Mouse (Mus musculus) C2C12 (cell line): ENCODE data around the gene Kank4. TPM values are rescaled to one million over a fixed set of nuclear protein-coding genes. Genes with fewer than 3 reads are reported as not detected.
"Not testable (repeated sequence)": the region's sequence is repeated elsewhere in the genome, so short reads cannot be mapped to it uniquely, and the experiment has no call there.

ENCODE experiments used
- H3K27me3 ChIP-seq: one replicate; pipeline ENCODE4 v1.6.1; 2011; ENCODE audit not compliant: control insufficient read depth, insufficient read depth, insufficient read length
- H3K36me3 ChIP-seq: one replicate; pipeline ENCODE4 v1.6.1; 2011; ENCODE audit not compliant: control insufficient read depth, insufficient read depth
- H3K4me3 ChIP-seq: one replicate; pipeline ENCODE4 v1.5.1; 2011; ENCODE audit warnings: mild to moderate bottlenecking, control low read depth; ENCODE audit not compliant: poor library complexity, insufficient read depth, severe bottlenecking
- H3K79me2 ChIP-seq: one replicate; pipeline ENCODE4 v1.6.1; 2011; ENCODE audit not compliant: control insufficient read depth, insufficient read depth
- H3K79me3 ChIP-seq: one replicate; pipeline ENCODE4 v1.6.1; 2011; ENCODE audit warnings: low read depth, control low read depth
- H3ac ChIP-seq: one replicate; pipeline ENCODE3; 2011; ENCODE audit warnings: low read depth; ENCODE audit not compliant: control insufficient read depth, insufficient read length
- CEBPB ChIP-seq: IDR thresholded peaks from one replicate; pipeline ENCODE4 v1.6.1; 2011; ENCODE audit warnings: low read depth, mild to moderate bottlenecking, control low read depth, moderate library complexity
- CTCF ChIP-seq: IDR thresholded peaks from one replicate; pipeline ENCODE4 v1.5.1; 2011; ENCODE audit not compliant: control insufficient read depth, insufficient read depth, insufficient read length
- FOSL1 ChIP-seq: IDR thresholded peaks from one replicate; pipeline ENCODE4 v1.8.0; 2011; ENCODE audit warnings: mild to moderate bottlenecking, low read length; ENCODE audit not compliant: poor library complexity, insufficient read depth, severe bottlenecking
- MAX ChIP-seq: IDR thresholded peaks from one replicate; pipeline ENCODE4 v1.6.1; 2011; ENCODE audit warnings: mild to moderate bottlenecking, control low read depth
- MYOD1 ChIP-seq: IDR thresholded peaks from one replicate; pipeline ENCODE4 v1.6.1; 2011; ENCODE audit warnings: low read depth; ENCODE audit not compliant: control insufficient read depth, insufficient read length
- MYOG ChIP-seq: IDR thresholded peaks from one replicate; pipeline ENCODE4 v1.6.1; 2011; ENCODE audit not compliant: control insufficient read depth, insufficient read length; ENCODE audit errors: extremely low read depth
- USF1 ChIP-seq: IDR thresholded peaks from one replicate; pipeline ENCODE4 v1.6.1; 2011; ENCODE audit warnings: low read depth, mild to moderate bottlenecking, control low read depth, moderate library complexity
- polyA plus RNA-seq: library from polyadenylated mRNA; unstranded; fragments of >200 nt; fragmentation: generic; extraction: Trizol; gene quantifications from one replicate; pipeline ENCODE4 v1.2.1, GENCODE M21; 2012; ENCODE audit warnings: missing spikeins

Kank4 gene
- polyA plus RNA-seq, 1 experiment = not detected

DNA sequence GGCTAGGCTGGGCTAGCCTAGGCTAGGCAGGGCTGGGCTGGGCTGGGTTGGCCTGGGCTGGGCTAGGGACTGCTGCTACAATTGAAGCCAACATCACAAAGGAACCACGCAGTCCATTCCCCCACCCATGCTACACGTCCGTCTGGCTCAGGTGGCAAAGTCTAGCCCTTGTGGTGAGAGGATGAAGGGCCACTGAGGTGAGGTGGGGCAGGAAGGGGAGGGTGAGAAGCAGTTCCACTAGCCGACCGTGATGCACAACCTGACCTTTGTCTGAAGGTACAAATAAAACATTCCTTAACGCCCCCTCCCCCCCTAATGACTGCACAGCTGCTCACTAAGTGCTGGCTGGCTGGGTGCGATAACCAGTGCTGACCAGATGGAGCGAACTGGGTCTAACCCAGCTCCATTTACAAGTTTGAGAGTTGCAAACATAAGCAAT lies 28.4 kb upstream of the Kank4 start:
- no peaks in the 10 kb centered on the region for H3K36me3 ChIP-seq
- TF ChIP-seq MYOG (no peak), FOSL1 (no peak), CTCF (no peak), USF1 (no peak), CEBPB (no peak), MAX (no peak), MYOD1 (no peak)
- H3K4me3 ChIP-seq = no peak overlapping the region
- H3K79me3 ChIP-seq = no peaks in the 10 kb centered on the region
- H3K79me2 ChIP-seq = no peaks in the 10 kb centered on the region
- no peak overlapping the region for H3ac ChIP-seq
- no peaks in the 10 kb centered on the region for H3K27me3 ChIP-seq

DNA sequence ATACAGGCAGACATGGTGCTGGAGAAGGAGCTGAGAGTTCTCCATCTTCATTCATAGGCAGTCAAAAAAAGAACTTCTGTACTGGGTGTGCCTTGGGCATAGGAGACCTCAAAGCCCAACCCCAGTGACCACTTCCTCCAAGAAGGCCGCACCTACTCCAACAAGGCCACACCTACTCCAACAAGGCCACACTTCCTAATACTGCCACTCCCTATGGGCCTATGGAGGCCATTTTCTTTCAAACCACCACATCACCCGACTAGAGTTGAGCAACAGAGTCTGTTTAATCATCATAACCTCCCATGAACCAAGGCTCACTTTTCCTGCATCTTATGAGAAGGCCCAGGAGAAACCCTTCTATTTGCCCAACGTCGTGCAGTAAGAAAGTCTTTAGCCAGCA lies 27.9 kb upstream of the Kank4 start:
- TF ChIP-seq CEBPB = no peak
- TF ChIP-seq USF1 = no peak
- no peak for TF ChIP-seq FOSL1
- TF ChIP-seq MYOD1 = no peak
- no peak for TF ChIP-seq CTCF
- TF ChIP-seq MAX = no peak
- TF ChIP-seq MYOG = no peak
- H3K36me3 ChIP-seq = no peaks in the 10 kb centered on the region
- H3K79me3 ChIP-seq = no peaks in the 10 kb centered on the region
- no peak overlapping the region for H3ac ChIP-seq
- no peaks in the 10 kb centered on the region for H3K27me3 ChIP-seq
- no peak overlapping the region for H3K4me3 ChIP-seq
- no peaks in the 10 kb centered on the region for H3K79me2 ChIP-seq

DNA sequence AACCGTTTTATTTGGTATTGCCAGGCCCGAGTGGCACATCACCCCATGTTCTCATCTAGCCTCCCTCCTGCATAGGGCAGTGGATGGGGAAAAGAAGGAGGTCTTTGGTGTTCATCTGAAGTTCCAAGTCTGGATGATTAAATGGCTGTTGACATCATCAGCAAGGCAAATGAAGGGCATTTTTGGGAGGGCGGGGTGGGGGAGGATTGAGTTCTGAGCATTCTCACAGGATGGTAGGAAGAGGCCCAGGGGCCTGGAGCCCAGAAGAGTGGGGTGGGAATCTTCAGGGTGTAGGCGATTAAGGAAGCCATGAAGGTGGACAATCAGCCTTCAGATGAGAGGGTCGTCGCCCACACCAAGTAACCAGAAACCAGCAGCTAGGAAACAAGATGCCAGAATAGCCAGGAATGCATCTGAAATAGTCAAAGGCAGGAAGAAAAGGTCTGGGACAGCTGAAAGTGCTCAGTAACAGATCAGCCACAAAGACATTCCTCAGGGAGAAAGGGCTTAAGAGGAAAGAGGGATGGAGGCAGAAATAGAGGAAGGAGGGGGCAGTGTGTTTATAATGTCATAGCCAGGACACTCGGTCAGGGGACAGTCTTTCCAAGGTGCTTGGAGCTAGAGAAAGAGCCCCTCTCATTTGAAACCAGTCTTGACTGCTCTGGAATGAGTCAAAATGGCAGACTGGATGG lies 26.7 kb upstream of the Kank4 start:
- H3K36me3 ChIP-seq = no peaks in the 10 kb centered on the region
- H3K4me3 ChIP-seq = no peak overlapping the region
- no peak overlapping the region for H3ac ChIP-seq
- no peaks in the 10 kb centered on the region for H3K27me3 ChIP-seq
- no peaks in the 10 kb centered on the region for H3K79me2 ChIP-seq
- TF ChIP-seq FOSL1 = no peak
- no peaks in the 10 kb centered on the region for H3K79me3 ChIP-seq

DNA sequence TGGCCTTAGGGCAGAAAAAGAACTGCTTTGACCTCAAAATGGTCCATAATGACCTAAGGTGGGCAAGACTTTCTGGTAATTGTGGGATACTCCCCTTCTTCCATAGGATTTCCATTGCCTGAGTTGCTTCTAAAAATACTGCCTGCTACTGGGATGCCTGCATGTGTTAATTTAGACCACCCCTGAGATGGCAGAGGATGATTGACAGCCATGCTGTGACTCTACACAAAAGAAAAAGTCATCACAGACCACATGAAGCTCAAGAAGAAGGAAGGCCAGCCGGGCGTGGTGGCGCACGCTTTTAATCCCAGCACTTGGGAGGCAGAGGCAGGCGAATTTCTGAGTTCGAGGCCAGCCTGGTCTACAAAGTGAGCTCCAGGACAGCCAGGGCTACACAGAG lies 23.9 kb upstream of the Kank4 start:
- H3K79me3 ChIP-seq, H3K4me3 ChIP-seq, H3ac ChIP-seq, H3K36me3 ChIP-seq, H3K27me3 ChIP-seq, H3K79me2 ChIP-seq: not testable (repeated sequence)

GRCm38 (mm10) chr4:98840526-98840925 lies 23.2 kb upstream of the Kank4 start:
- H3ac ChIP-seq = no peak overlapping the region
- no peaks in the 10 kb centered on the region for H3K79me2 ChIP-seq
- H3K36me3 ChIP-seq = no peaks in the 10 kb centered on the region
- no peak for TF ChIP-seq USF1
- no peak overlapping the region for H3K4me3 ChIP-seq
- H3K27me3 ChIP-seq = no peaks in the 10 kb centered on the region
- no peaks in the 10 kb centered on the region for H3K79me3 ChIP-seq

GRCm38 (mm10) chr4:98838913-98839312 lies 21.6 kb upstream of the Kank4 start:
- no peaks in the 10 kb centered on the region for H3K27me3 ChIP-seq
- H3K36me3 ChIP-seq = no peaks in the 10 kb centered on the region
- no peaks in the 10 kb centered on the region for H3K79me2 ChIP-seq
- no peak overlapping the region for H3K4me3 ChIP-seq
- no peak overlapping the region for H3ac ChIP-seq
- H3K79me3 ChIP-seq = no peaks in the 10 kb centered on the region
- TF ChIP-seq FOSL1 = no peak
- no peak for TF ChIP-seq MAX
- no peak for TF ChIP-seq CTCF
- no peak for TF ChIP-seq MYOD1
- TF ChIP-seq CEBPB = no peak
- no peak for TF ChIP-seq MYOG
- no peak for TF ChIP-seq USF1
